In the genomic region with DNA sequence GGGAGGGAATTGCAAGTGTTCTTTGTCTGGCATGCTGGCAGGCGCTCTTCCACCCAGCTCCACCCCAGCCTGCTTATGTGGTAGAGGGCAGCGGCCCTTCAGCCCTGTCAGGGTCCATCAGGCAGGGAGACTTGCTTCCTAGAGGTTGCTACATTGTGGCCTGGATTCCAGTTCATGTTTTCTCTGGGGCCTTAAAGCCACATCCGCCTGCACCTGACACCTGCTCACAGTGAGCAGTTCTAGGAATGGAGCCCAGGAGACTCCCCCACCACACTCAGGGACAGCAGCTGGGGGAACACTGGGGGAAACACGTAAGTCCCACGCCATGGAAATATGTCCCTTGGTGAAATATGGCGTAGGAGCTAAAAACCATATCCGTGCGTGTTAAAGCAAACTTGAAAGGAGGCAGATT, we compare ENCODE assay signal across 7 mouse cellular contexts. TPM values are rescaled to one million over a fixed set of nuclear protein-coding genes. Genes with fewer than 3 reads are reported as not detected.
A peak's percentile ranks its signal among the peaks of the same experiment; 100 is the strongest.
DNase-seq lines count a peak whose midpoint lies in the region; ATAC-seq lines count a peak whose summit lies in the region.

A gene (minus strand): TSS at position 155 of the 412 bp plus-strand sequence.

- H3K9ac ChIP-seq in midbrain, embryonic 13.5 days (replicated peaks) = no peak within 1 kb of the TSS
- no peak within 1 kb of the TSS for H3K9ac ChIP-seq in midbrain, embryonic 11.5 days (ENCODE audit: low read length)
- no peak within 1 kb of the TSS for H3K9ac ChIP-seq in liver, embryonic 15.5 days

- no peaks in the 10 kb centered on the region for H3K36me3 ChIP-seq in midbrain, embryonic 13.5 days
- H3K36me3 ChIP-seq in midbrain, embryonic 11.5 days (ENCODE audit: control insufficient read depth, insufficient read depth, low read length) = no peaks in the 10 kb centered on the region
- no peaks in the 10 kb centered on the region for H3K36me3 ChIP-seq in liver, embryonic 15.5 days (replicated peaks)

- ATAC-seq in midbrain, embryonic 13.5 days = no peak
- no peak for ATAC-seq in midbrain, embryonic 11.5 days (ENCODE audit: low FRiP score)
- no peak for ATAC-seq in erythroid progenitor cell, adult 5-6 weeks (replicated peaks; ENCODE audit: low FRiP score, poor library complexity, severe bottlenecking)
- ATAC-seq in liver, embryonic 15.5 days (ENCODE audit: insufficient read depth) = no peak

- no peaks in the 10 kb centered on the region for H3K9me3 ChIP-seq in midbrain, embryonic 13.5 days
- H3K9me3 ChIP-seq in midbrain, embryonic 11.5 days (ENCODE audit: control insufficient read depth, low read length) = no peaks in the 10 kb centered on the region
- H3K9me3 ChIP-seq in liver, embryonic 15.5 days (replicated peaks) = no peaks in the 10 kb centered on the region

- WGBS in midbrain, embryonic 13.5 days = 49% methylated on average over 8 of the region's 8 CpGs
- 41% methylated on average over 8 of the region's 8 CpGs for WGBS in midbrain, embryonic 11.5 days
- 54% methylated on average over 8 of the region's 8 CpGs for WGBS in liver, embryonic 15.5 days (ENCODE audit: insufficient replicate concordance)

- no peak within 1 kb of the TSS for H3K4me3 ChIP-seq in midbrain, embryonic 13.5 days (replicated peaks)
- H3K4me3 ChIP-seq in midbrain, embryonic 11.5 days (ENCODE audit: low read depth, low read length) = no peak within 1 kb of the TSS
- H3K4me3 ChIP-seq in liver, embryonic 15.5 days (replicated peaks) = no peak within 1 kb of the TSS

- no peak within 1 kb of the TSS for H3K4me2 ChIP-seq in midbrain, embryonic 13.5 days (replicated peaks)
- H3K4me2 ChIP-seq in midbrain, embryonic 11.5 days = no peak within 1 kb of the TSS
- H3K4me2 ChIP-seq in liver, embryonic 15.5 days = no peak within 1 kb of the TSS

- no peaks in the 10 kb centered on the region for H3K27me3 ChIP-seq in midbrain, embryonic 13.5 days
- H3K27me3 ChIP-seq in midbrain, embryonic 11.5 days (ENCODE audit: control insufficient read depth, insufficient read depth, low read length) = no peaks in the 10 kb centered on the region; the same call in 1 of the 2 replicates
- no peaks in the 10 kb centered on the region for H3K27me3 ChIP-seq in liver, embryonic 15.5 days

- H3K27ac ChIP-seq in midbrain, embryonic 13.5 days = 0 out of 2 replicates have a peak within 1 kb of the TSS, but pooled peaks have one; percentile 14
- H3K27ac ChIP-seq in midbrain, embryonic 11.5 days (ENCODE audit: low read depth, low read length) = no peak within 1 kb of the TSS
- H3K27ac ChIP-seq in liver, embryonic 15.5 days (replicated peaks) = no peak within 1 kb of the TSS

- DNase-seq in midbrain, embryonic 11.5 days (ENCODE audit: low spot score, missing footprints) = no peak
- DNase-seq in thymus, postnatal 25 days = peak; percentile 89
- no peak for DNase-seq in neural tube, embryonic 10.5 days (ENCODE audit: extremely low spot score, low spot score)
- DNase-seq in adrenal gland, adult 18-20 months (ENCODE audit: low spot score in 2 of 2) = no peak

- no peaks in the 10 kb centered on the region for H3K4me1 ChIP-seq in midbrain, embryonic 13.5 days (replicated peaks)
- H3K4me1 ChIP-seq in midbrain, embryonic 11.5 days (ENCODE audit: control insufficient read depth, insufficient read depth, low read length) = no peaks in the 10 kb centered on the region
- peaks cover 27% of the 10 kb centered on the region for H3K4me1 ChIP-seq in liver, embryonic 15.5 days (replicated peaks)

RNA-seq across cellular contexts. Expression of the gene that starts here (rescaled TPM):
- 0.98 and 1.2 TPM in 2 replicates for polyA plus RNA-seq in midbrain, embryonic 13.5 days (2015; fragmentation: Nextera tagmentation; extraction: Ambion mirVana)
- polyA plus RNA-seq in midbrain, embryonic 11.5 days (2014; fragmentation: Nextera tagmentation; extraction: Ambion mirVana) = 1.3 TPM in 2 replicates
- 81.1 and 83.0 TPM in 2 replicates for total RNA-seq in erythroid progenitor cell, adult 5-6 weeks (2015; ENCODE audit: low replicate concordance)
- 26.7 and 29.5 TPM in 2 replicates for total RNA-seq in erythroid progenitor cell, adult 5-6 weeks (2017; ENCODE audit: low replicate concordance)
- polyA plus RNA-seq in liver, embryonic 15.5 days (2015; fragmentation: Nextera tagmentation; extraction: Ambion mirVana) = 13.2 and 15.3 TPM in 2 replicates
- total RNA-seq in adrenal gland, adult 18-20 months (2021) = 10 to 100 TPM in 1 of 2 experiments, 1 to 10 TPM in 1; 4.5 to 10.0 TPM
